Mouse (Mus musculus): Measurements from ENCODE around the gene Ercc4.

Ercc4 gene

DNA sequence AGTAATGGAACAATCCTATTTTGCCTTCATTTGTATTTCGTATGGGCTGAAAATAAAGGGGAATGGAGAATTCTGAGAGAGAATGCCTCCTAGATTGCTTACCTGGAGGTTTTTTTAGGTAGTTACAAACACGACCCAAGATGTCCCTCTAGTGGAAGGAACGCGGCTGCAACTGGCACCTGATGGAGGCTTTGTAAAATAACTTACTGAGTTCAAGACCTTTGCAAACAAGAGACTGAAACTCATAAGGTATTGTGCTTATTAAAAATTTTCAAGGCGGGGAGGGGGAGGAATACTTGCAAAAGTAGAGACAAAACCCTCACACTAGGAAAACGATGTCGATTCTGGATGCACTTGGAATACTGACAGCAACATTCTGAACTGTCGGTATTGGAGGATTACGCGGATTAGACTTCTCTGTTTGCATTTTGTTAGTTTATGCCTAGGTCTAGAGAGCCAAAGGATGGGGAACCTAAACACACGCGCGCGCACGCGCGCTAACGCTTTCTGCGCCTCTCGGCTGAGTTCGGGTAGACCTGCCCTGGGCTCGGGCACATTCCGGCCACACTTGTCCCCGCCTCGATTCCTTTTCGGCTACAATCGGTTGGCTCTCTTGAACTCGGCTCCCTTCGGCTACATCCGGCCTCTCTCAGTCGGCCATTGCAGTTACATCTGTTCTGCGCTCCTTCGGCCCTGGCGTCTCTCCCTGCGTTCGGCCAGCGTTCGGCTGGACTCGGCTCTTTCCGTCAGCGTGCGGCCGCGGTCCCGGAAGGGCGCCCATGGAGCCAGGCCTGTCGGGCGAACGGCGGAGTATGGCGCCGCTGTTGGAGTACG lies at the start of gene Ercc4:
Gene Ercc4, plus strand, starts transcription at position 529 of the 834 bp plus-strand sequence.
- WGBS, result under 1% methylated on average over 53 of the region's 53 CpGs

DNA sequence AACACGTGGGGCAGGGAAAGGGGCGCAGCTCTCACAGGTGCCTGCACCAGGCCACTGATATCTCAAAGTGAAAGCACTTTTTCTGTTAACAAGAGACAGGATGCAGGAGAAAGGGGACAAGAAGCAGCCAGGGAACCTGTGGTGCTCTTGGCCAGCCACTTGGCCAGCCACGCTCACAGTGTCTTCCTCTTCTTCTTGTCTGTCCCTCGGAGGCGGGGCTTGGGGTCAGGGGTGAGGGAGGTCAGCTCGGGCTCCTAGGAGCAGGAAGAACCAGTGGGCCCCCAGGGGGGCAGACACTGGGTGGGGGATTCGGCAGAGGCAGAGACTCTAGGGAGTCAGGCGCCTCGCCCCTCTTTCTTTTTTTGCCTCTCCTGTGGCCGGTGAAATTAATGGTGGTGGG lies 48.4 kb upstream of the Ercc4 start:
- 58% methylated on average over 10 of the region's 10 CpGs for WGBS

DNA sequence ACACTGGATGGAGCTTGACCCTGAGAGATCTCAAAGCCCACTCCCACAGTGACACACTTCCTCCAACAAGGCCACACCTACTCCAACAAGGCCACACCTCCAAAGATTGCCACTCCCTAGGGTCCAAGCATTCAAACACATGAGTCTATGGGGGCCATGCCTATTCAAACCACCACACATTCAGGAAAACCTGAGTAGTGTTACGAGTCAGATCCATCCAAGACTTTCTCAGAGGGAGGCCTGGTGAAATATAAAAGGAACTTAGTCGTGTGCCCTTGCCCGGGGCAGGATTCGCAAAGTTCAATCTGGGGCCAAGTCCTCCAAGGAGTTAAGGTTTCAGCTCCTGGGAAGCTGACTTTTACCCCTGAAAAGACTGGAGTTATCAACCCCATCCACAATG lies 35.3 kb upstream of the Ercc4 start:
- 86% methylated on average over 4 of the region's 4 CpGs for WGBS

DNA sequence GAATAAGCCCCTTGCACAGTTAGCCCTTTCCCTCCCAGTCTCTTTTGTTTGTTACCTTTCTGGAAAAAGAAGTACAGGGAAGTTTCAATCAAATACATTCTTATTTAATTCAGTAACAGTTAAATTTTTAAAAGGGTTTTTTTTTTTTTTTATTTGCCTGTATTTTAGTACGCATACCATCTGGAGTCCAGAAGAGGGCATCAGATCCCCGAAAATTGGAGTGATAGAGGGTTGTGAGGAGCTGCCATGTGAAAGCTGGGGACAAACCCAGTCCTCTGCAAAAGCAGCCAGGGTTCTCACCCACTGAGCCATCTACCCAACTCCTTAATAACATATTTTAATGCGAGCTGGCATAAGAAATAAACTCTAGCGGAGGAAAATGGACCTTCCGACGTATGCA lies 29.3 kb upstream of the Ercc4 start:
- WGBS, result 66% methylated on average over 6 of the region's 6 CpGs

DNA sequence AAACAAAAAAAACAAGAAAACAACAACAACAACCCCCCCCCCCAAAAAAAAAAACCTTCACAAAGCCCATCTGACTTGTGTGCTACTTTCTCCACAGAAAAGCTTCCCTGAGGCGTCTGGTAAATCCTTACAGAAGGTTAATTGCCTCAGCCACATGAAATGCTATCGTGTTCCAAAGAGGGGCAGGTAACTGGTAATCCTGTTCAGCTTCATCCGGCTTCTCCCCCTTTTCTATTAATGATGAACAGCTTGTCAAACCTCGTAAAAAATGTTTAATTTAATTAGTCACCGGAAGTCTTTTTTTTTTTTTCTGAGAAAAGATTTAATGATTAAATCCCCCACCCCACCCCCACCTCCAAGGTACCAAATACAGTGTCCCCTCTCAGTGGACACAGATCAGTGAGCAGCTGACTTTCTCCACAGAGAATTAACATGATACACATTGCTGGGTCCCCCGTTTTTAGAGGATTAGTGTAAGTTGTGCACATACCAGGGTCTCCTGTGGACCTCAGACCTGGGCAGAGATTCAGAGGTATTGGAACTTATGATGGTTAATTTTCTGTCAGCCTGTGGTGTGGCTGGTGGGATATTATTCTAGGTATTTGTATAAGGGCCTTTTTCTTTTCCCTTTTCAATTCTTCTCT lies 26.2 kb upstream of the Ercc4 start:
- WGBS, result 73% methylated on average over 6 of the region's 6 CpGs

DNA sequence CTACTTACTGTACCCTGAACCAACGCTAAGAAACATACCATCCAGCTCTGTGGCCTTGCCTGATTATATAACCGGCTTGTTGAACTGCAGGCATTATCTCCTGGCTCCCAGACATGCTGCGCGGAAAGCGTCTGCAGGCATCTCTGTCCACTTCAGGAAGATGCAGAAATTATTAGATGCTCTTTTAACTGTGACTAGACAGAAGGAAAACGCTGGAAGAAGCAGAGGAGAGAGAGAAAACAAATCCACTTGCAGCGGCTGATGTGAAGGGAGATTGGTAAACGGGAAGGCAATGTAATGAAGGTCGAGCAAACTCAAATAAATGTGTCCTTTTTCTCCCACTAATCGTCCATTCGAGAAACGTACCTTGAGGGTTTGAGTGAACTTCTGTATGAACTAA lies 1.1 kb upstream of the Ercc4 start:
- WGBS, result 85% methylated on average over 12 of the region's 12 CpGs

DNA sequence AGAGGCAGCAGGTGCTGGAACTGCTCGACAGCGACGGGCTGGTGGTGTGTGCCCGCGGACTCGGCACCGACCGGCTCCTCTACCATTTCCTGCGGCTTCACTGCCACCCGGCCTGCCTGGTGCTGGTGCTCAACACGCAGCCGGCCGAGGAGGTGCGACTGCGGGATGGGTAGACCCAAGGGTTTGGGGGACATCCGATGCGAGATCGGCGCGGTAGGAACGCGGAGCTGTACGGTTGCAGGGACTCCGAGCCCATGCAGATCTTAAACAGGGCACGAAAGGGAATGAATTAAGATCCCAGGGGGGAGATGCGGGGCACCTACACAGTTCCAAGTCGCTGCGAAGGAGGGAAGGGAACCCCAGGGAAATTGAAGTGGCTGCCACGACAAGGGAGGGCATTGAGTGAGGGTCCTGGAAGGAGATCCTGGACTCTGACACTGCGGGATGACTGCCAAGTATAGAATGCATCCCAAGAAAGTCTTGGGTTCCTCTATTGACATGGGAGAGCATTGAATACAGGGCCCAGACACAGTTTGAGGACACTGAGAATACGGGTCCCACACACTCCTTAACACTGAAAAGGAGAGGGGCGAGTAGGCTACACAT lies 609 bp downstream of the Ercc4 start:
- under 1% methylated on average over 32 of the region's 32 CpGs for WGBS

DNA sequence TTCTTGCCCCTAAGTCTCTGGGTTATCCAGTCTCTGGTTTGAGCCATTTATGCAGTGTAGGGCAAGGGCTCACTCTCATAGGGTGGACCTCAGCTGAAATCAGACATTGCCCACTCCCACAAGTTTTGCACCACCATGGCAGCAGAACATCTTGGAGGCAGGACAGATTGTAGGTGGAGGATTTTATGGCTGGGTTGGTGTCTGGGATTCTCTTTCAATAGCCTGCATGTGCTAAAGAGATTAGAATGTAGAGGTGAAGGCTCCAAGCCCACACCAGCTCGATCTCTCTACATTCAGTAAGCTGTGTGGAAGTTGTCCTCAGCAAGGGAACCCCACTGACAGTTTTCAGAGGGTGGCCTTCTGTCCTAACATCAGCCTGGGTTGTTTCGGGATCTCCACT lies 5.3 kb downstream of the Ercc4 start:
- WGBS, result 82% methylated on average over 2 of the region's 2 CpGs

DNA sequence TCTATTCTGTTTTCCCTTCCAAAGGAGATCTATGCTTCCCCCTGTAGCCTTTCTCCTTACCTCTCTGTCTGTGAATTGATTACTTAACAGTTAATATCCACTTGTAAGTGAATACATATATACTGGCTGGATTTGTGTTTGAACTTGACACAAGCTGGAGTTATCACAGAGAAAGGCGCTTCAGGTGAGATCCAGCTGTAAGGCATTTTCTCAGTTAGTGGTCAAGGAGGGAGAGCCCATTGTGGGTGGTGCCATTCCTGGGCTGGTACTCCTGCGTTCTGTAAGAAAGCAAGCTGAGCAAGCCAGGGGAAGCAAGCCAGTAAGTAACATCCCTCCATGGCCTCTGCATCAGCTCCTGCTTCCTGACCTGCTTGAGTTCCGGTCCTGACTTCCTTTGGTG lies 6.0 kb downstream of the Ercc4 start:
- WGBS, result 81% methylated on average over 3 of the region's 3 CpGs

DNA sequence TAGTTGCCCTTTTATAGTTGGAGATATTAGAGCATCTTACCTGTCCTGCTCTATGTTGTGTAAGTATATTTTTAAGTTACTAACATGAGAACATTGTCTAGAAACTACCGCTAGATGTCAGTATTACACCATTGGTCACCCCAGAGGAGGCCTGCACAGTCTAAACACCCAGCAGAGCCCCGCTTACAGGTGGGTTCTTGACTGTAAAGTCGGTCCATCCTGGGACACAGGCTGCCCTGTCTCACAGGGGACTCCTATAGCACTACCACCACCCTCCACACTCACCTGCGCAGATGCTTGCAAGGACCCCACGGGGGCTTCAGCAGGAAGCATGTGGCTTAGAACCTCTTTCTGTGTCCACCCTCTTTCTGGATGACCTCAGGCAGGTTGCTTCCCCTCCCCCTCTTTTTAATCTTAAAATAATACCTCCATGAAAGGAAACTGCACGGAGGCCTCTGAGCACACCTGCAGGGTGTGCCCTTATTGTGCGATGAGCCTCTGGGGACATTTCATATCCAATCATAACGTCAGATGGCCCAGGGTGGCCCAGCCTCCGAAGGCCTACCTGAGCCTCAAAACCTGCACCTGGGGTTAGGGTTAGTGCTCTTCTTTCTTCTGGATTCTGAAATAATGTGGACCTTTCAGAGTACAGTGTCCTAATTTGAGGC lies 7.9 kb downstream of the Ercc4 start:
- WGBS, result 58% methylated on average over 9 of the region's 9 CpGs

DNA sequence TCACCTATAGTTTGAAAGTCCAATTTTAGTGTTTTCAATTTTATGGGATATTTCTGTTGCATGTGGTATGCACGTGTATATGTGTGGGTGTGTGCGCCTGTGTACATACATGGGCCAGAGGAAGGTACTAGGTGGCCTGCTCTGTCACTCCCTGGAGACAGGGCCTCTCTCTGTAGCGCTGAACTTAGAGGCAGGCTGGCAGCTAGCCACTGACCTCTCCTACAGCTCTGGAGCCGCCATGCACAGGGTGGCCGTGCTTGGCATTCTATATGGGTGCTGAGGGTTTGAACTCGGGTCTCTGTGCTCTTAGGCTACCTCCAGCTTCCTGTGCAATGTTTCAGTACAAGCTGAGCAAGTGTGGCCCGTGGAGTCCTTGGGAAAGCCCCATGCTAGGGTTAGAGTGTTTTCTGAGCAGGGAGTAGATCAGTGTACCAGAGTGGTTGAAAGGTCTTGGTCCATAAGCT lies 8.5 kb downstream of the Ercc4 start:
- WGBS, result 81% methylated on average over 7 of the region's 7 CpGs

DNA sequence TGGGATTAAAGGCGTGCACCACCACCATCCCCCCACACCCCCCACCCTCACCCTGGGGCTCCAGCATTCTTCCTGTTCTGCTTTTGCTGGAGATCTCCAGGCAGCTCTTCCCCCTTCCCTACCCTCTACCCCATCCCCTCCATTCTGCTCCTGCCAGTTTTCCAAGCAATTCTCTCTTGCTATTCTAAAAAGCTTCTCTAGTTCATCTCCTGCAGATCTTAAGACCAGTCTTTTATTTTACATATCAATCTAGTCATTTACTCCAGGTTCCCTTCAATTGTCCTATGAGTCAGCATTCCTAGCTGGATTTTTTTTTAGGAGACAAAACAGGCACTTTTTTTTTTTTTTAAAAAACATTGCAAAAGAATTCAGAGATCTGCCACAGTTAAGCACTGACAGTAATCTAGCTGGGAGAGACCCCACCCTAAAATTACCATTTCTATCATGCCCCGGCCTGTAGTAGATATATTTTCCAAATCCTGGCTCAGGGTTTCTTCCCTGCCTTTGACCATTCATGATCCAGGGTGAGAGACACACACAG lies 9.3 kb downstream of the Ercc4 start:
- 80% methylated on average over 2 of the region's 2 CpGs for WGBS

DNA sequence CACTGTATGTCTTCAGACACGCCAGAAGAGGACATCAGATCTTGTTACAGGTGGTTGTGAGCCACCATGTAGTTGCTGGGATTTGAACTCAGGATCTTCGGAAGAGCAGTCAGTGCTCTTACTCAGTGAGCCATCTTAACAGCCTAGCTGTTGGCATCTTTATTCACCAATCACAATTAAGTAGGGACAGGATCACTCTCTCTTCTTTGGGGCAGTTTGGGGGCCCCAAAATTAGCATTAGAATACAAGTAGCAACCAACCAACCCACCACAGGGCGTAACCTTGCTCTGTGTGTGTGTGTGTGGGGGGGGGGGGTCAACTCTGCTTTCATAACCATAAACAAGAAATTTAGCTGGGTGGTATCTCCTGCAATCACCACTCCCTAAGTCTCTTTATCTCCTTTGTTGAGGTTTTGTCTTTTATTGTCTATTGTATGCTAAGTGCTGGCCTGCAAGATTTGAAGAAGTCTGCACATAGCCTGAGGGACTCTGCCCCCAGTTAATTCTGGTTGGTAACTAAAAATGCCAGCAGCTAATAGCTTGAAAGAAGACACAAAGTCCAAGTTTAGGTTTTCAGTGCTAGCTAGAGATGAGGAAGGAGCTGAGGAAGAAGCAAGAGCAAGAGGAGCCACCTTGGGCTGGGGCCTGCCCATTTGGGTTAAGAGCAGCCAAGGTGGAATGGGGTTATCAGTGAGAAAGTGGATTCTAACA lies 10.3 kb downstream of the Ercc4 start:
- 93% methylated on average over 3 of the region's 3 CpGs for WGBS

DNA sequence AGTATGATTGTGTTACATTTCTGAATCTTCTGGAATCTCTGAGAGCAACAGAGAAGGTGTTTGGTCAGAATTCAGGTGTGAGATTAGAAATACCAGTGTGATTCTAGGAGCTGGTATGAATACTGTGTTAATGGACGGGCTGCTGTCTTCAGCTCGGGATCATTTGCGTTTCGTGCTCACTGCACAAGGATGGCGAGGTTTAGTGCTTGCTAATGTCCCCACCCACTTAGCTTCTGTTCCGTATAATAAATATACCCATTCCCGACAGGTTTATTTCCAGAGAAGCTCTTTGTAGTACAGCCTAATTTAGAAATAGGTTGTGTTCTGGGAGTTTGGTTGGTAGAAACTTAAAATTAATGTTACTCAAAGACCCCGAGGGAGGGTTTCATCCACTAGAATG lies 15.9 kb downstream of the Ercc4 start:
- 60% methylated on average over 8 of the region's 8 CpGs for WGBS

DNA sequence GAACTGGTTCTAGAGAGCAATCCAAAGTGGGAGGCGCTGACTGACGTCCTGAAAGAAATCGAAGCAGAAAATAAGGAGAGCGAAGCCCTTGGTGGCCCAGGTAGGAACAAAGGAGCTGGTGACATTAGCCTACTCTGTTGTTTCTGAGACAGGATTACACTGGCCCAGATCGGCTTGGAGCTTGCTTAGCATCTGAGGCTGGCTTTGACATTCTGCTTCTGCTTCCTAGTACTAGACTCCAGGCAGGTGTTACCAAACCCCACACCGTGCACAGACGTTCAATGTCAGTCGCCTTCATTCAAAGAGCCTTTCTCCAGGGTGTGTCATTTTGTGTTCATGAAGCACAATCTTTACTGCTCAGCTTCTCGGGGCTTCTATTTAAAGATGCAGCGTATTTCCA lies 18.1 kb downstream of the Ercc4 start:
- WGBS, result 76% methylated on average over 10 of the region's 10 CpGs

DNA sequence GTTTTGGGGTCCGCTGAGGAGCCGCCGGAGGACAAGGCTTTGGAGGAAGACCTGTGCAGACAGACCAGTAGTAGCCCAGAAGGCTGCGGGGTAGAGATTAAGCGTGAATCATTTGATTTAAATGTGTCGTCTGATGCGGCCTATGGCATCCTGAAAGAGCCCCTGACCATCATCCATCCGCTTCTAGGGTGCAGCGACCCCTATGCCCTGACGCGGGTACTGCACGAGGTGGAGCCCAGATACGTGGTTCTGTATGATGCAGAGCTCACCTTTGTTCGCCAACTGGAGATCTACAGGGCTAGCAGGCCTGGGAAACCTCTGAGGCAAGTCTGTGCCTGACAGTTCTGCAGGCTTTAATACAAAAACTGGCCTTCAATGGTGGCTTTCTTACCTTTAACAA lies 20.9 kb downstream of the Ercc4 start:
- WGBS, result 58% methylated on average over 14 of the region's 14 CpGs

DNA sequence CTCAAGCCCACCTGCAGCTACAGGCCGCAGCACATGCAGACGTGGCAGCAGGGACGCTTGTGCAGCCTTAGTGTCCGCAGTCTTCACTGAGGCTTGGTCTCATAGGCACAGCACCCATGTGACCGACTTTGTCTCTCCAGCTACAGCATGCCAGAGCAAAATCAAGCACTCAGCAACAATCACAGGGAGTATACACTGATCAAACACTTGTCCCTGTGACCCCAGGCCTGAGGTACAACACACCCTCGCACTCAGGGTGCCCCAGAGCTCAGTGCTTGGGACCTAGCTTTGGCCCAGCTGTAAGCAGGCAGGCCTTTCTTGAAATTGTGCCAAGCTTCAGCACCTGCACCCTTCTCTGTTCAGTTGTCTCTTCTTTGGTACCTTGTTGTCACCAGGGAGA lies 31.7 kb downstream of the Ercc4 start:
- WGBS, result 93% methylated on average over 6 of the region's 6 CpGs

DNA sequence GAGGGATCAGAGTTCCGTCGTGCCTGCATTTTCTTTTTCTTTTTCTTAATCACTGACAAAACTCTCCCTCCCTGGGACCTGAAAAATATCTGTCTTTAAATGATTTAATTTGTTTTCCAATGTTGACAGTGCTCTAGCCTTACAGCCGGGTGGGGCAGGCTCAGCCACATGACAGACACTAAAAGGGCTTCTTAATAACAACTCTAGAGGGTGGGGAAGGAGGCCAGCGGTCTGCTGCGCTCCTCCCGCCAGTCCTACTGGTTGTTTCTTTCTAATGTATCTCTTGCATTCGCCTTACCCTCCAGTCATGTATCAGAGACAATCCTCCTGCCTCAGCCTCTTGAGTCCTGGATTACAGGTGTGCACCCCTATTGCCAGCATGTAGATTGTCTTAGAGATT lies 34.4 kb downstream of the Ercc4 start:
- WGBS, result 97% methylated on average over 7 of the region's 7 CpGs

DNA sequence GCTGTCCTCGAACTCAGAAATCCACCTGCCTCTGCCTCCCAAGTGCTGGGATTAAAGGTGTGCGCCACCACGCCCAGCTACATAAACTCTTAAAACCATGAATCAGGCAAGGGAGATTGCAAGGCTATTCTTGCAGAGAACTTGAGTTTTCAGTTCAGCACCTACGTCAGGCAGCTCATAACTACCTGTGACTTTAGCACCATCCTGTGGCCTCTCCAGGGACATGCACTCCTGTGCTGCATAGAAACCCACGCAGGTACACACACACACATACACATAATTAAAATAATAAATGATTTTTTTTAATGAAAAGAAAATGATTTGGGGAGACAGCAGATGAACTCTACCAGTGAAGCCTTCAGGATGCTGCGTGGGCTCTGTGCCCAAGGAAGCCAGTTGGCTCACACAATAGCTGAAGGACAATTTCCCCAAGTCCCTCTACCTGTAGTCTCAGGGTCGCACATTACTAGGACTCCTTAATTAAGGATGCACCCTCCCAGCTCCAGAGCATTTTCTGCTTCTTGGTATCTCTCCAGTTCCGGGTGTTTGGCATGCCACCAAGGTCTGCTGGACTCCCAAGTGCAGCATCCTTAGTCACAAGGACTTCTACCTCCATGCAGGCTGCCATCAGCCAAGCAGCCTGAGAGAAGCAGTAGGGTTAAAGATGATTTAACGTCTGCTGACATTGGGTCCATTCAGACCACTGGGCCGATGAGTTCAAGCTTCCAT lies 35.4 kb downstream of the Ercc4 start:
- WGBS, result 91% methylated on average over 10 of the region's 10 CpGs

DNA sequence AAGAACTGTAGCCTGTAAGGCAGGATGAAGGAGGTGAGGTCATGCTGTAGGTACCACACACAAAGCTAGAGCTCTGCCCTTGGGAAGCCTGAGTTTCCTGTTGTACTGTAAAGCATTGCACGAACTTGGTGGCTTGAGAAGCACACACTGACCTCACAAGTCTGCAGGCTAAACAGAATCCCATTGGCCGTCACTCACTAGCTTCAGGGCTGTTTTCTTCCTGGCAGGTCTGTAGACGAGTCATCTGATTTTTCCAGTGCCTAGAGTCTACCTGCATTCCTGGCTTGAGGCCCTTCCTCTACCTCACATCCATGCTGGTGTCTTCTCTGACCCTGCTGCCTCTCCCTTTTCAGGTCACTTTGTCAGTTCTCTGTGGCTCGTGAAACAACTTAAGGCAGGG lies 36.7 kb downstream of the Ercc4 start:
- 90% methylated on average over 4 of the region's 4 CpGs for WGBS
